Mouse (Mus musculus): ENCODE data around the gene Fndc11. TPM values are rescaled to one million over a fixed set of nuclear protein-coding genes. Genes with fewer than 3 reads are reported as not detected.
A peak's percentile ranks its signal among the peaks of the same experiment; 100 is the strongest.

The Fndc11 gene
- polyA plus RNA-seq, 1 experiment from 2014 or later: 0.19 TPM

GRCm38 (mm10) chr2:181227122-181227521 is 7.3 kb downstream of the Fndc11 start:
- no peaks in the 10 kb centered on the region for H3K4me1 ChIP-seq (replicated peaks)
- no peaks in the 10 kb centered on the region for H3K36me3 ChIP-seq
- H3K9ac ChIP-seq: no peak overlapping the region
- no peak overlapping the region for H3K4me2 ChIP-seq
- no peaks in the 10 kb centered on the region for H3K27me3 ChIP-seq
- no peak overlapping the region for H3K27ac ChIP-seq
- H3K9me3 ChIP-seq: no peaks in the 10 kb centered on the region
- no peak for ATAC-seq (ENCODE audit: low FRiP score)
- 86% methylated on average over 3 of the region's 3 CpGs for WGBS
- H3K4me3 ChIP-seq: no peak overlapping the region

GRCm38 (mm10) chr2:181228335-181228734 is 8.5 kb downstream of the Fndc11 start:
- Histone ChIP-seq H3K4me2 (no peak overlapping the region), H3K9me3 (no peaks in the 10 kb centered on the region), H3K9ac (no peak overlapping the region), H3K4me3 (no peak overlapping the region), H3K27me3 (no peaks in the 10 kb centered on the region), H3K36me3 (no peaks in the 10 kb centered on the region), H3K4me1 (replicated peaks) (no peaks in the 10 kb centered on the region), H3K27ac (no peak overlapping the region)
- WGBS: 81% methylated on average over 1 of the region's 1 CpGs
- no peak for ATAC-seq (ENCODE audit: low FRiP score)

GRCm38 (mm10) chr2:181231171-181231570 is 11.4 kb downstream of the Fndc11 start:
- H3K9me3 ChIP-seq: no peaks in the 10 kb centered on the region
- no peak for ATAC-seq (ENCODE audit: low FRiP score)
- H3K4me1 ChIP-seq (replicated peaks): no peaks in the 10 kb centered on the region
- no peak overlapping the region for H3K27ac ChIP-seq
- 77% methylated on average over 20 of the region's 20 CpGs for WGBS
- H3K36me3 ChIP-seq: no peaks in the 10 kb centered on the region
- H3K4me2 ChIP-seq: peak overlapping the region; percentile 16
- H3K27me3 ChIP-seq: no peaks in the 10 kb centered on the region
- H3K9ac ChIP-seq: no peak overlapping the region
- no peak overlapping the region for H3K4me3 ChIP-seq

GRCm38 (mm10) chr2:181233443-181233842 is 13.6 kb downstream of the Fndc11 start:
- Histone ChIP-seq H3K4me3 (no peak overlapping the region), H3K36me3 (no peaks in the 10 kb centered on the region), H3K27ac (no peak overlapping the region), H3K9ac (no peak overlapping the region), H3K4me2 (no peak overlapping the region), H3K4me1 (replicated peaks) (no peaks in the 10 kb centered on the region), H3K9me3 (no peaks in the 10 kb centered on the region), H3K27me3 (no peaks in the 10 kb centered on the region)
- ATAC-seq (ENCODE audit: low FRiP score): no peak
- 93% methylated on average over 15 of the region's 15 CpGs for WGBS

- Histone ChIP-seq H3K4me3 (no peak overlapping the region), H3K4me2 (no peak overlapping the region), H3K27ac (no peak overlapping the region), H3K36me3 (no peaks in the 10 kb centered on the region), H3K9me3 (no peaks in the 10 kb centered on the region), H3K4me1 (replicated peaks) (no peaks in the 10 kb centered on the region), H3K27me3 (no peaks in the 10 kb centered on the region), H3K9ac (no peak overlapping the region)
- no peak for ATAC-seq (ENCODE audit: low FRiP score)
- 96% methylated on average over 11 of the region's 11 CpGs for WGBS
These were observed 14.9 kb downstream of the Fndc11 start for GRCm38 (mm10) chr2:181234680-181235079.

GRCm38 (mm10) chr2:181235681-181236566 is 16.1 kb downstream of the Fndc11 start:
- ATAC-seq (ENCODE audit: low FRiP score): no peak
- no peaks in the 10 kb centered on the region for H3K4me1 ChIP-seq (replicated peaks)
- 0 out of 2 replicates have a peak, but pooled peaks cover 3% of the 10 kb centered on the region for H3K27me3 ChIP-seq
- H3K9me3 ChIP-seq: no peaks in the 10 kb centered on the region
- WGBS: 87% methylated on average over 23 of the region's 23 CpGs
- H3K4me3 ChIP-seq: no peak overlapping the region
- no peak overlapping the region for H3K9ac ChIP-seq
- H3K27ac ChIP-seq: no peak overlapping the region
- no peak overlapping the region for H3K4me2 ChIP-seq
- H3K36me3 ChIP-seq: no peaks in the 10 kb centered on the region

- H3K4me1 ChIP-seq (replicated peaks): 0 out of 2 replicates have a peak, but pooled peaks cover 5% of the 10 kb centered on the region
- H3K9me3 ChIP-seq: no peaks in the 10 kb centered on the region
- H3K9ac ChIP-seq: no peak overlapping the region
- no peak overlapping the region for H3K4me2 ChIP-seq
- ATAC-seq (ENCODE audit: low FRiP score): no peak
- no peaks in the 10 kb centered on the region for H3K36me3 ChIP-seq
- 0 out of 2 replicates have a peak, but pooled peaks cover 7% of the 10 kb centered on the region for H3K27me3 ChIP-seq
- WGBS: 90% methylated on average over 17 of the region's 17 CpGs
- no peak overlapping the region for H3K4me3 ChIP-seq
- H3K27ac ChIP-seq: no peak overlapping the region
These were observed 17.6 kb downstream of the Fndc11 start for GRCm38 (mm10) chr2:181237251-181238014.

GRCm38 (mm10) chr2:181238091-181238610 is 18.3 kb downstream of the Fndc11 start:
- no peaks in the 10 kb centered on the region for H3K36me3 ChIP-seq
- no peak overlapping the region for H3K4me2 ChIP-seq
- 0 out of 2 replicates have a peak, but pooled peaks cover 5% of the 10 kb centered on the region for H3K4me1 ChIP-seq (replicated peaks)
- no peak overlapping the region for H3K27ac ChIP-seq
- no peak overlapping the region for H3K4me3 ChIP-seq
- H3K27me3 ChIP-seq: 0 out of 2 replicates have a peak, but pooled peaks cover 7% of the 10 kb centered on the region
- H3K9ac ChIP-seq: no peak overlapping the region
- no peak for ATAC-seq (ENCODE audit: low FRiP score)
- H3K9me3 ChIP-seq: no peaks in the 10 kb centered on the region
- 81% methylated on average over 10 of the region's 10 CpGs for WGBS

GRCm38 (mm10) chr2:181238861-181239260 is 19.0 kb downstream of the Fndc11 start:
- Histone ChIP-seq H3K4me1 (replicated peaks) (0 out of 2 replicates have a peak, but pooled peaks cover 5% of the 10 kb centered on the region), H3K9ac (no peak overlapping the region), H3K36me3 (no peaks in the 10 kb centered on the region), H3K27ac (no peak overlapping the region), H3K4me2 (no peak overlapping the region), H3K27me3 (0 out of 2 replicates have a peak, but pooled peaks cover 7% of the 10 kb centered on the region), H3K9me3 (no peaks in the 10 kb centered on the region), H3K4me3 (no peak overlapping the region)
- ATAC-seq (ENCODE audit: low FRiP score): no peak
- 73% methylated on average over 2 of the region's 2 CpGs for WGBS

GRCm38 (mm10) chr2:181239261-181239660 is 19.4 kb downstream of the Fndc11 start:
- no peak overlapping the region for H3K27ac ChIP-seq
- no peak overlapping the region for H3K9ac ChIP-seq
- ATAC-seq (ENCODE audit: low FRiP score): no peak
- H3K9me3 ChIP-seq: no peaks in the 10 kb centered on the region
- no peak overlapping the region for H3K4me3 ChIP-seq
- no peaks in the 10 kb centered on the region for H3K36me3 ChIP-seq
- 92% methylated on average over 9 of the region's 9 CpGs for WGBS
- H3K4me2 ChIP-seq: no peak overlapping the region
- H3K27me3 ChIP-seq: 0 out of 2 replicates have a peak, but pooled peaks cover 7% of the 10 kb centered on the region
- 0 out of 2 replicates have a peak, but pooled peaks cover 5% of the 10 kb centered on the region for H3K4me1 ChIP-seq (replicated peaks)

- WGBS: 93% methylated on average over 13 of the region's 13 CpGs
- Histone ChIP-seq H3K9me3 (no peaks in the 10 kb centered on the region), H3K4me2 (no peak overlapping the region), H3K27ac (no peak overlapping the region), H3K9ac (no peak overlapping the region), H3K27me3 (0 out of 2 replicates have a peak, but pooled peaks cover 7% of the 10 kb centered on the region), H3K4me3 (no peak overlapping the region), H3K36me3 (no peaks in the 10 kb centered on the region), H3K4me1 (replicated peaks) (0 out of 2 replicates have a peak, but pooled peaks cover 5% of the 10 kb centered on the region)
- no peak for ATAC-seq (ENCODE audit: low FRiP score)
These were observed 21.1 kb downstream of the Fndc11 start for GRCm38 (mm10) chr2:181240806-181241440.

Data from hindbrain, embryonic 13.5 days (tissue).